8 mouse cellular contexts compared by ENCODE assay signal in the genomic region with DNA sequence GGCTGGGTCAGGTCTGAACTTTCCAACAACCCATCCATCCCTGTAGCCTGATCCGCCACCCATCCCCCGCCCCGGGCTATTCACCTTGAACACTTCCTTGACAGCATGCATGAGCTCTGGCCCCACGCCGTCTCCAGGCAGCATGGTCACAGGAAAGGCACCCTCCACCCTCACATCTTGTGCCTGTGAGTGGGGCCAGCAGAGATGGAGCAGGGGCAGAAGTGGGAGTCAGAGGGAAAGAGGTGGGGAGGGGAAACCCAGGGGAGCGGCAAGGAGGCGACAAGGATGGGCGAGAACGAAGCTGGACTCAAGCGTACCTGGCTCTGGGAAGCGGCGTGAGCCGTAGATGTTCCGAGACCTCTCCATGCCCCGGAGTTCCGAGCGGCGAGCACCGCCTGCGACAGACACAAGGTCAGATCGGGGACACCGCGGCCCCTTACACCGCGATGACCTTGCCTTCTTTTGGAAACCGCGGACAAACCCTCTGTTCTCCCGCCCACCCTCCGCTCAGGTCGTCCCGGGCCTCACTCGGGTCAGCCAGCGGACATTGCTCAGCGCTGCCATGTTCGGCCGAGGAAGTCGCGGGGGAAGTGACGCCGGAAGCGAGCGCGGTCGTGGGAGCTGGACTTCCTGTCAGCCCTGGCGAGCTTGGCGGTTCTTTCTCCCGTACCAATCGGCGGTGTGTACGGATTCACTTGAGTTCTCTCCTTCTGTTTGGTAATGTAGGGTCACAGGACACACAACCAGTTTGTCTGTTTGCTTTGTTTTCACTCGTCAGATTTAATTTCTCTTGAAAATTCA. TPM values are rescaled to one million over a fixed set of nuclear protein-coding genes. Genes with fewer than 3 reads are reported as not detected.
DNase-seq lines count a peak whose midpoint lies in the region; ATAC-seq and TF ChIP-seq lines count a peak whose summit lies in the region.

A gene (minus strand): TSS at position 694 of the 801 bp plus-strand sequence.

- peak within 1 kb of the TSS; percentile 99 for H3K4me2 ChIP-seq in hindbrain, embryonic 12.5 days (replicated peaks)
- H3K4me2 ChIP-seq in lung, postnatal 0 days (replicated peaks; ENCODE audit: low read depth, low read length): peak within 1 kb of the TSS; percentile 90

- peak within 1 kb of the TSS; percentile 89 for H3K4me3 ChIP-seq in hindbrain, embryonic 12.5 days
- H3K4me3 ChIP-seq in lung, postnatal 0 days (ENCODE audit: low read depth, low read length): peak within 1 kb of the TSS; percentile 81

- H3K36me3 ChIP-seq in hindbrain, embryonic 12.5 days: peaks cover 27% of the 10 kb centered on the region
- H3K36me3 ChIP-seq in lung, postnatal 0 days (ENCODE audit: insufficient read depth, low read length): peaks cover 11% of the 10 kb centered on the region

- peak within 1 kb of the TSS; percentile 64 for H3K27ac ChIP-seq in hindbrain, embryonic 12.5 days
- H3K27ac ChIP-seq in lung, postnatal 0 days (ENCODE audit: low read length): peak within 1 kb of the TSS; percentile 77

- no peak for TF ChIP-seq EP300 in lung, postnatal 0 days (IDR thresholded peaks at IDR 0.05)

- H3K27me3 ChIP-seq in hindbrain, embryonic 12.5 days: no peaks in the 10 kb centered on the region
- H3K27me3 ChIP-seq in lung, postnatal 0 days (replicated peaks; ENCODE audit: insufficient read depth, low read length): no peaks in the 10 kb centered on the region

- DNase-seq in NIH3T3 (ENCODE audit: low read depth): peak; percentile 92
- peak; percentile 95 for DNase-seq in cerebellum, postnatal 10 days
- DNase-seq in frontal cortex, postnatal 14 days (ENCODE audit: low spot score in 2 of 2): peak; percentile 80 to 87
- DNase-seq in layer of hippocampus, postnatal 10 days (ENCODE audit: low spot score in 2 of 2): peak; percentile 86 to 88
- peak; percentile 93 for DNase-seq in lung, postnatal 0 days (ENCODE audit: low spot score)
- peak; percentile 75 for DNase-seq in ovary, postnatal 10 days (ENCODE audit: low spot score)
- DNase-seq in thymus, postnatal 0 days (ENCODE audit: low spot score): peak; percentile 73

- WGBS in hindbrain, embryonic 12.5 days: under 1% methylated on average over 51 of the region's 51 CpGs
- 3% methylated on average over 49 of the region's 51 CpGs for WGBS in lung, postnatal 0 days

- peaks cover 8% of the 10 kb centered on the region for H3K4me1 ChIP-seq in hindbrain, embryonic 12.5 days
- peaks cover 7% of the 10 kb centered on the region; the same call in 1 of the 2 replicates for H3K4me1 ChIP-seq in lung, postnatal 0 days (ENCODE audit: insufficient read depth, low read depth, low read length)

- H3K9ac ChIP-seq in hindbrain, embryonic 12.5 days: peak within 1 kb of the TSS; percentile 86
- peak within 1 kb of the TSS; percentile 88 for H3K9ac ChIP-seq in lung, postnatal 0 days (replicated peaks; ENCODE audit: low read depth)

- TF ChIP-seq CTCF in lung, postnatal 0 days (IDR thresholded peaks at IDR 0.05): no peak

- no peaks in the 10 kb centered on the region for H3K9me3 ChIP-seq in hindbrain, embryonic 12.5 days (replicated peaks)
- H3K9me3 ChIP-seq in lung, postnatal 0 days (ENCODE audit: low read length): no peaks in the 10 kb centered on the region

- peak; percentile 88 for ATAC-seq in hindbrain, embryonic 12.5 days (ENCODE audit: low FRiP score)
- peak; percentile 97 for ATAC-seq in lung, postnatal 0 days

RNA-seq across cellular contexts. Expression of the gene that starts here (rescaled TPM):
- polyA plus RNA-seq in hindbrain, embryonic 12.5 days (2016; fragmentation: Nextera tagmentation; extraction: Ambion mirVana): 118 and 119 TPM in 2 replicates
- total RNA-seq in layer of hippocampus, postnatal 10 days (2021): 100 to 1,000 TPM; 228 to 246 TPM
- polyA plus RNA-seq in lung, postnatal 0 days (2015; fragmentation: Nextera tagmentation; extraction: Ambion mirVana): 97.9 and 100 TPM in 2 replicates
- polyA plus RNA-seq in thymus, postnatal 0 days (2015; fragmentation: Nextera tagmentation; extraction: Ambion mirVana): 134 and 146 TPM in 2 replicates

Comparison
In these comparisons a context has a peak if more than half of its experiments do, and no peak if none do; other contexts are left out.
1. Peak in every context shown above with its lines: DNase-seq, ATAC-seq, H3K4me3 ChIP-seq and H3K27ac ChIP-seq.